Mouse (Mus musculus) gonadal fat pad, adult 2 months (tissue): ENCODE data around the gene Cd69. TPM values are rescaled to one million over a fixed set of nuclear protein-coding genes. Genes with fewer than 3 reads are reported as not detected.

Experiments used
- DNase-seq: peaks from one replicate; pipeline ENCODE4 v3.0.0-alpha.2; 2012; ENCODE audit warnings: low read depth
- polyA plus RNA-seq: library from polyadenylated mRNA; depleted of rRNA; stranded (reverse); fragments of >200 nt; gene quantifications from 2 replicates; pipeline ENCODE4 v1.2.3, GENCODE M21; 2012; rRNA removed

Cd69 gene
- polyA plus RNA-seq, 1 experiment, result 0.16 TPM

GRCm38 (mm10) chr6:129224090-129224489, 51.1 kb downstream of the Cd69 start:
- no peak for DNase-seq

GRCm38 (mm10) chr6:129223611-129224010, 51.6 kb downstream of the Cd69 start:
- no peak for DNase-seq

- DNase-seq, result no peak
Measured at GRCm38 (mm10) chr6:129222188-129222800, 52.9 kb downstream of the Cd69 start.

GRCm38 (mm10) chr6:129221053-129221452, 54.2 kb downstream of the Cd69 start:
- no peak for DNase-seq

GRCm38 (mm10) chr6:129219897-129220517, 55.2 kb downstream of the Cd69 start:
- no peak for DNase-seq

- DNase-seq, result no peak
Measured at GRCm38 (mm10) chr6:129218191-129218696, 57.0 kb downstream of the Cd69 start.

Other genes with a start within 250 kb of the Cd69 start
- 0.08 and 0.58 TPM in 2 replicates for gene Klrb1f, start 229.5 kb downstream of the Cd69 start, polyA plus RNA-seq
- gene Clec2e, start 174.5 kb downstream of the Cd69 start, polyA plus RNA-seq, result 0.06 and 0.14 TPM in 2 replicates
- gene Clec2d, start 94.8 kb downstream of the Cd69 start, polyA plus RNA-seq, result 56.0 and 78.2 TPM in 2 replicates
- gene 4922502D21Rik, start 56.4 kb upstream of the Cd69 start, polyA plus RNA-seq, result 1.5 and 2.9 TPM in 2 replicates
- gene Clec12a, start 67.3 kb upstream of the Cd69 start, polyA plus RNA-seq, result 2.1 and 2.7 TPM in 2 replicates
- 0.09 and 0.20 TPM in 2 replicates for gene Clec12b, start 110.4 kb upstream of the Cd69 start, polyA plus RNA-seq
- gene Clec1b, start 121.9 kb upstream of the Cd69 start, polyA plus RNA-seq, result not detected in 2 replicates
- gene Clec9a, start 133.4 kb upstream of the Cd69 start, polyA plus RNA-seq, result 0.78 and 0.98 TPM in 2 replicates
- 1.2 and 2.3 TPM in 2 replicates for gene Clec1a, start 176.6 kb upstream of the Cd69 start, polyA plus RNA-seq
- 0.15 and 0.16 TPM in 2 replicates for gene Olr1, start 231.7 kb upstream of the Cd69 start, polyA plus RNA-seq
- 0.07 and 0.33 TPM in 2 replicates for gene Tmem52b, start 237.1 kb upstream of the Cd69 start, polyA plus RNA-seq